Mouse (Mus musculus) midbrain, embryonic 13.5 days (tissue): ENCODE measurements around the gene Lmf1. TPM values are rescaled to one million over a fixed set of nuclear protein-coding genes. Genes with fewer than 3 reads are reported as not detected.

Experiments used
- ATAC-seq: fragments of 200-750 bp; cut with Nextera tagmentation; 2 replicates; pipeline ENCODE4 v1.8.0; 2017; ENCODE audit warnings: mild to moderate bottlenecking, moderate TSS enrichment, moderate library complexity
- H3K27ac ChIP-seq: fragments of 300-500 bp; sonication (generic); 2 replicates; pipeline ENCODE4 v1.5.1; 2015; ENCODE audit warnings: inconsistent platforms, mild to moderate bottlenecking, moderate library complexity
- H3K27me3 ChIP-seq: fragments of 300-500 bp; sonication (generic); 2 replicates; pipeline ENCODE4 v1.6.1; 2015; ENCODE audit warnings: mild to moderate bottlenecking, inconsistent platforms
- H3K36me3 ChIP-seq: fragments of 300-500 bp; sonication (generic); 2 replicates; pipeline ENCODE4 v1.6.1; 2015; ENCODE audit warnings: mild to moderate bottlenecking, inconsistent platforms
- H3K4me1 ChIP-seq: fragments of 300-500 bp; sonication (generic); replicated peaks from 2 replicates; pipeline ENCODE4 v1.6.1; 2015; ENCODE audit warnings: inconsistent platforms
- H3K4me2 ChIP-seq: fragments of 300-500 bp; sonication (generic); replicated peaks from 2 replicates; pipeline ENCODE4 v1.6.1; 2015; ENCODE audit warnings: moderate library complexity, mild to moderate bottlenecking, inconsistent platforms
- H3K4me3 ChIP-seq: fragments of 300-500 bp; sonication (generic); replicated peaks from 2 replicates; pipeline ENCODE4 v1.5.1; 2015; ENCODE audit warnings: mild to moderate bottlenecking, inconsistent platforms
- H3K9ac ChIP-seq: fragments of 300-500 bp; sonication (generic); replicated peaks from 2 replicates; pipeline ENCODE4 v1.6.1; 2015; ENCODE audit warnings: mild to moderate bottlenecking, inconsistent platforms
- H3K9me3 ChIP-seq: fragments of 300-500 bp; sonication (generic); 2 replicates; pipeline ENCODE4 v1.6.1; 2016; ENCODE audit warnings: mild to moderate bottlenecking, inconsistent platforms
- WGBS: fragments of 180-500 bp; shearing (Covaris S2); methylation state at CpG from one replicate; pipeline ENCODE4 v1.1.7; 2015; 5-methylcytosine and 5-hydroxymethylcytosine counted together
- polyA plus RNA-seq: library from polyadenylated mRNA; unstranded; fragments of >200 nt; fragmentation: Nextera tagmentation; extraction: Ambion mirVana; gene quantifications from 2 replicates; pipeline ENCODE4 v1.2.1, GENCODE M21; 2015

Lmf1 gene
- polyA plus RNA-seq, 1 experiment from 2014 or later: 22.9 TPM

GRCm38 (mm10) chr17:25656142-25656825, 77.4 kb downstream of the Lmf1 start:
- Histone ChIP-seq H3K4me1 (peaks cover 5% of the 10 kb centered on the region), H3K4me3 (no peak overlapping the region), H3K4me2 (no peak overlapping the region), H3K27me3 (no peaks in the 10 kb centered on the region), H3K9ac (0 out of 2 replicates have a peak overlapping the region, but pooled peaks have one; percentile 23), H3K27ac (0 out of 2 replicates have a peak overlapping the region, but pooled peaks have one; percentile 9), H3K9me3 (no peaks in the 10 kb centered on the region), H3K36me3 (peaks cover 22% of the 10 kb centered on the region; the same call in 1 of the 2 replicates)
- ATAC-seq: 0 out of 2 replicates have a peak, but pooled peaks have one; percentile 17
- 75% methylated on average over 12 of the region's 12 CpGs for WGBS

DNA sequence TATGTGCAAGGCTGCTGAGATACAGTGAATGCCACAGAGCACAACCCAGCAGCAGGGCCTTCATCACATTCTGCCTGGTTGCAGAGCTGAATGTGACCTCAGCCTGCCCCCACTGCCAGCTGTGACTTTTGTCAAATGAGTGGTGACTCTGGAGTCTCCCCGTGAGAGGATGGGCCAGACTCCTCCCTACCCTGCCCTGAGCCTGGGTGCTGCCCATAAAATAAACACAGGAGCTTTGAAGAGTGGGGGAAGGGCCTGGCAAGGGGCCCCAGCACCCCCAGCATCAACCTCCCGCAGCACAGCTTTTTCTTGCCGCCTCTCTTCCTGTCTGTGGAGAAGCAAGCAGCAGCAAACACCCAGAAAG, 77.9 kb downstream of the Lmf1 start:
- Histone ChIP-seq H3K36me3 (peaks cover 22% of the 10 kb centered on the region; the same call in 1 of the 2 replicates), H3K4me2 (no peak overlapping the region), H3K4me1 (peaks cover 5% of the 10 kb centered on the region), H3K9ac (no peak overlapping the region), H3K27me3 (no peaks in the 10 kb centered on the region), H3K27ac (peak overlapping the region; percentile 39; the same call in 1 of the 2 replicates), H3K4me3 (no peak overlapping the region), H3K9me3 (no peaks in the 10 kb centered on the region)
- no peak for ATAC-seq
- WGBS: 56% methylated on average over 3 of the region's 3 CpGs

- Histone ChIP-seq H3K4me3 (no peak overlapping the region), H3K27me3 (no peaks in the 10 kb centered on the region), H3K4me2 (no peak overlapping the region), H3K9me3 (no peaks in the 10 kb centered on the region), H3K4me1 (peaks cover 24% of the 10 kb centered on the region), H3K36me3 (no peaks in the 10 kb centered on the region; the same call in 1 of the 2 replicates), H3K27ac (no peak overlapping the region), H3K9ac (no peak overlapping the region)
- WGBS: 68% methylated on average over 12 of the region's 12 CpGs
- no peak for ATAC-seq
Measured at GRCm38 (mm10) chr17:25663213-25663835, 84.4 kb downstream of the Lmf1 start.

DNA sequence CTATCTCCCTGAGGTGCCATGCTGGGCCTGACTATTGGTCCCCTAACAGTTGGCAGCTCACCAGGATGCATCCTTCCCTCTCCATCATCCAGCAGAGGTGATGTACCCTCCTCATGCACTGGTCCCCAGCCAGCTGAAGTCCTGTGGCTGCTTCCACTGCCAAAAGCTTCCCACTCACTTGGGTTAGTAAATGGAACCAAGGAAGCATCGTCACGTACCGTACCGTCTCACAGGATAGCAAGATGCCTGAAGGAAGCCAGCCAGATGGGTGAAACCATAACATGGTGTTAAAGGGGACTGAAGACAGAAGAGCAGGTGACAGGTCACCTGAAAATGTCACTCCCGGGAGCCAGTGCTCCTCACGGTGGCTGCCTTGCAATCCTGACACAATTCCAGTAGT, 86.6 kb downstream of the Lmf1 start:
- H3K4me2 ChIP-seq: no peak overlapping the region
- H3K36me3 ChIP-seq: no peaks in the 10 kb centered on the region; the same call in 1 of the 2 replicates
- ATAC-seq: no peak
- no peak overlapping the region for H3K4me3 ChIP-seq
- H3K4me1 ChIP-seq: peaks cover 43% of the 10 kb centered on the region
- no peaks in the 10 kb centered on the region for H3K27me3 ChIP-seq
- no peak overlapping the region for H3K9ac ChIP-seq
- H3K9me3 ChIP-seq: no peaks in the 10 kb centered on the region
- H3K27ac ChIP-seq: no peak overlapping the region
- 90% methylated on average over 6 of the region's 6 CpGs for WGBS

- Histone ChIP-seq H3K36me3 (no peaks in the 10 kb centered on the region; the same call in 1 of the 2 replicates), H3K27me3 (no peaks in the 10 kb centered on the region), H3K27ac (no peak overlapping the region), H3K9ac (no peak overlapping the region), H3K4me3 (no peak overlapping the region), H3K9me3 (no peaks in the 10 kb centered on the region), H3K4me1 (peaks cover 43% of the 10 kb centered on the region), H3K4me2 (no peak overlapping the region)
- no peak for ATAC-seq
- WGBS: 81% methylated on average over 8 of the region's 8 CpGs
Measured at GRCm38 (mm10) chr17:25665891-25666290, 87.0 kb downstream of the Lmf1 start.

DNA sequence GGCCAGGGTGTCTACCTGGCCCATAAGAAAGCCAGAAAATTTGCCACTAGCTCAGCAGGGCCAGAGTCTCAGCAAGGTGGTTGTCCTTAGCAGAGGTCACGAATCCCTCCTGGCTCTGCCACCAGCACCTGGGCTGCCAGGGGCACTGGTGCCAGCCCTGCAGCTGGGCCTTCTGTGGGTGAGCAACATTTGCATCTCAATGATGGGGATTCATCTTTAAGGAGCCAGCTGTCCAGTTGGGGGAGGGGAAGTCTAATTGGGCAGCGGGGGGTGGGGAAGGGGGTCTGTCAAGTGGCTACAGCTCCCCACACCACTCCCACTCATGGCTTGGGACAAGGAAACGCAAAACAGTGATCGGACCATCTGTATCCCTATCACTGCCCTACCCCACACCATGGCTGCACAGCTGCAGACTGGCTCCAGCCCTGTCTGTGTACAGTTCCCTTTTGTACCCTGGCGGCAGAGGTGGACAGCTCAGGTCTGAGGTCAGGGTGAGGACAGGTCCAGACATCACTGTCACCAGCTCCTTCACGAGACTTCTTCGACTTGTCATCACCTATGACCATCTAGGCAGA, 89.7 kb downstream of the Lmf1 start:
- Histone ChIP-seq H3K4me2 (no peak overlapping the region), H3K4me1 (peaks cover 35% of the 10 kb centered on the region), H3K27ac (no peak overlapping the region), H3K9me3 (no peaks in the 10 kb centered on the region), H3K9ac (no peak overlapping the region), H3K4me3 (no peak overlapping the region), H3K36me3 (no peaks in the 10 kb centered on the region), H3K27me3 (no peaks in the 10 kb centered on the region)
- ATAC-seq: no peak
- WGBS: 65% methylated on average over 7 of the region's 7 CpGs

GRCm38 (mm10) chr17:25672982-25673381, 94.1 kb downstream of the Lmf1 start:
- H3K27ac ChIP-seq: no peak overlapping the region
- H3K27me3 ChIP-seq: no peaks in the 10 kb centered on the region
- H3K9ac ChIP-seq: no peak overlapping the region
- H3K36me3 ChIP-seq: no peaks in the 10 kb centered on the region
- ATAC-seq: no peak
- peaks cover 23% of the 10 kb centered on the region for H3K4me1 ChIP-seq
- H3K4me2 ChIP-seq: no peak overlapping the region
- no peak overlapping the region for H3K4me3 ChIP-seq
- no peaks in the 10 kb centered on the region for H3K9me3 ChIP-seq

DNA sequence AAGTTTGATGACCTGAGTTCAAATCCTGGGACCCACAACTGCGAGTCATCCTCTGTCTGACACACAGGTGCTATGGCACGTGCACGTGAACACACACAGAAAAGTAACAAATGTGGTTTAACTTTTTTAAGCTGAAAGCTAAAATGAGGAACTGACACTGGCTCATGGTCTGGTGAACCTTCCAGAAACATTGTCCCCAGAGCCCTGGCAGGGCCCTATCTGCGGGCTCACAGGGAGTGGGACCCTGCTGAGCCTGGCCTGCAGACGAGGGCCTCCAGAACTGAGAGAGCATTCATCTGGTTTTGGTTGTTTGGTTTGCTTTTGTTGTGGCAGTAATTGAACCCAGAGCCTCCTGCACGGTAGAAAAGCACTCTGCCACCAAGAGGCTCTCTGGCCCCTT, 99.1 kb downstream of the Lmf1 start:
- Histone ChIP-seq H3K9me3 (no peaks in the 10 kb centered on the region), H3K27me3 (no peaks in the 10 kb centered on the region), H3K9ac (no peak overlapping the region), H3K27ac (no peak overlapping the region), H3K36me3 (no peaks in the 10 kb centered on the region), H3K4me3 (no peak overlapping the region), H3K4me2 (no peak overlapping the region), H3K4me1 (peaks cover 20% of the 10 kb centered on the region)
- ATAC-seq: no peak
- 52% methylated on average over 6 of the region's 6 CpGs for WGBS

- H3K4me2 ChIP-seq: peak overlapping the region; percentile 27; the same call in 1 of the 2 replicates
Measured at GRCm38 (mm10) chr17:25679818-25680217, 100.9 kb downstream of the Lmf1 start.

GRCm38 (mm10) chr17:25681636-25682035, 102.8 kb downstream of the Lmf1 start:
- H3K9ac ChIP-seq: no peak overlapping the region
- no peak for ATAC-seq
- H3K9me3 ChIP-seq: no peaks in the 10 kb centered on the region
- H3K27ac ChIP-seq: no peak overlapping the region
- H3K4me3 ChIP-seq: no peak overlapping the region
- H3K27me3 ChIP-seq: 0 out of 2 replicates have a peak, but pooled peaks cover 4% of the 10 kb centered on the region
- no peak overlapping the region for H3K4me2 ChIP-seq
- WGBS: 84% methylated on average over 4 of the region's 4 CpGs
- peaks cover 20% of the 10 kb centered on the region for H3K4me1 ChIP-seq
- no peaks in the 10 kb centered on the region for H3K36me3 ChIP-seq

More at GRCm38 (mm10) chr17:25679818-25680217, 100.9 kb downstream of the Lmf1 start:
- 2% methylated on average over 5 of the region's 5 CpGs for WGBS
- Histone ChIP-seq H3K4me3 (no peak overlapping the region), H3K27ac (peak overlapping the region; percentile 35; the same call in 1 of the 2 replicates), H3K4me1 (peaks cover 20% of the 10 kb centered on the region), H3K36me3 (no peaks in the 10 kb centered on the region), H3K9ac (no peak overlapping the region), H3K9me3 (no peaks in the 10 kb centered on the region), H3K27me3 (no peaks in the 10 kb centered on the region)
- no peak for ATAC-seq

GRCm38 (mm10) chr17:25686323-25686722, 107.4 kb downstream of the Lmf1 start:
- H3K4me3 ChIP-seq: no peak overlapping the region
- H3K4me2 ChIP-seq: no peak overlapping the region
- H3K9me3 ChIP-seq: no peaks in the 10 kb centered on the region
- no peak for ATAC-seq
- H3K4me1 ChIP-seq: peaks cover 7% of the 10 kb centered on the region
- H3K36me3 ChIP-seq: no peaks in the 10 kb centered on the region
- WGBS: 49% methylated on average over 7 of the region's 7 CpGs
- 0 out of 2 replicates have a peak, but pooled peaks cover 4% of the 10 kb centered on the region for H3K27me3 ChIP-seq
- no peak overlapping the region for H3K27ac ChIP-seq
- no peak overlapping the region for H3K9ac ChIP-seq

DNA sequence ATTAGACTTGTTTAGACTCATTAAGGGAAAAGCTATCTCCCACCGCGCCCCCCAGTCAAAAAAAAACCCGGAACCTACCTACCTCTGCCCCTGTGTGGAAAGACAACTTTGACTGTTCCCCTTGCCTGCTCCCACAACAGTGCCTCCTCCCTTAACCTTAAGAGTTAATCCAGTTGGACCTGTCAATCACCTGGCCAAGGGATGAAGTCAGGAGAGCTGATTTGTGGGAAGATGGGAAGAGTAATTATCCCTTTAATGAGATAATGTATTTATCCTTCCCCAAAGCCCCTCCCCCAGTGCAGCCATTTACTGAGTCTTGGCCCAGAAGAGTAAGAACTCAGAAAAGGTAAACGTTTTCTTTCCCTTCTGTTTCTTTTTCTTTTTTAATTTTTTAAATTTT, 110.0 kb downstream of the Lmf1 start:
- H3K36me3 ChIP-seq: no peaks in the 10 kb centered on the region
- no peaks in the 10 kb centered on the region for H3K9me3 ChIP-seq
- ATAC-seq: no peak
- H3K27ac ChIP-seq: no peak overlapping the region
- H3K4me1 ChIP-seq: peaks cover 7% of the 10 kb centered on the region
- H3K4me2 ChIP-seq: no peak overlapping the region
- 79% methylated on average over 4 of the region's 4 CpGs for WGBS
- no peak overlapping the region for H3K9ac ChIP-seq
- H3K4me3 ChIP-seq: no peak overlapping the region
- 0 out of 2 replicates have a peak, but pooled peaks cover 4% of the 10 kb centered on the region for H3K27me3 ChIP-seq
